Mouse (Mus musculus) lung, postnatal 0 days (tissue): ENCODE results near the gene Gstt2. TPM values are rescaled to one million over a fixed set of nuclear protein-coding genes. Genes with fewer than 3 reads are reported as not detected.
"Not testable (repeated sequence)": the region's sequence is repeated elsewhere in the genome, so short reads cannot be mapped to it uniquely, and the experiment has no call there.

Experiments
- ATAC-seq: fragments of 200-750 bp; cut with Nextera tagmentation; 2 replicates; pipeline ENCODE4 v1.8.0; 2017; ENCODE audit warnings: moderate library complexity
- DNase-seq: peaks from one replicate; pipeline ENCODE4 v3.0.0-alpha.2; 2016; ENCODE audit warnings: low spot score
- H3K27ac ChIP-seq: fragments of 300-500 bp; sonication (generic); 2 replicates; pipeline ENCODE4 v1.5.1; 2014; ENCODE audit warnings: antibody characterized with exemption, mild to moderate bottlenecking, low read length, mixed read lengths
- H3K27me3 ChIP-seq: fragments of 300-500 bp; sonication (generic); replicated peaks from 2 replicates; pipeline ENCODE4 v1.6.1; 2014; ENCODE audit warnings: low read length, mixed read lengths; ENCODE audit not compliant: insufficient read depth
- H3K36me3 ChIP-seq: fragments of 300-500 bp; sonication (generic); 2 replicates; pipeline ENCODE4 v1.6.1; 2014; ENCODE audit warnings: low read length, mixed read lengths; ENCODE audit not compliant: insufficient read depth
- H3K4me1 ChIP-seq: fragments of 300-500 bp; sonication (generic); 2 replicates; pipeline ENCODE4 v1.6.1; 2014; ENCODE audit warnings: antibody characterized with exemption, low read depth, low read length, mixed read lengths; ENCODE audit not compliant: insufficient read depth
- H3K4me2 ChIP-seq: fragments of 300-500 bp; sonication (generic); replicated peaks from 2 replicates; pipeline ENCODE4 v1.6.1; 2014; ENCODE audit warnings: low read depth, mild to moderate bottlenecking, low read length, moderate library complexity, mixed read lengths
- H3K4me3 ChIP-seq: fragments of 300-500 bp; sonication (generic); 2 replicates; pipeline ENCODE4 v1.5.1; 2014; ENCODE audit warnings: low read depth, low read length
- H3K9ac ChIP-seq: fragments of 300-500 bp; sonication (generic); replicated peaks from 2 replicates; pipeline ENCODE4 v1.6.1; 2014; ENCODE audit warnings: low read depth, mild to moderate bottlenecking
- H3K9me3 ChIP-seq: fragments of 300-500 bp; sonication (generic); 2 replicates; pipeline ENCODE4 v1.6.1; 2016; ENCODE audit warnings: low read length, mixed read lengths
- CTCF ChIP-seq: IDR thresholded peaks from 2 replicates; pipeline ENCODE4 v1.5.1; 2016; ENCODE audit warnings: antibody characterized with exemption, mild to moderate bottlenecking
- EP300 ChIP-seq: IDR thresholded peaks from 2 replicates; pipeline ENCODE4 v1.6.1; 2016; ENCODE audit warnings: antibody characterized with exemption, mild to moderate bottlenecking, control low read depth
- WGBS: fragments of 180-500 bp; shearing (Covaris S2); extraction: QIAGEN DNeasy Blood & Tissue Kit; methylation state at CpG from one replicate; pipeline ENCODE4 v1.1.7; 2014; 5-methylcytosine and 5-hydroxymethylcytosine counted together
- polyA plus RNA-seq: library from polyadenylated mRNA; unstranded; fragments of >200 nt; fragmentation: Nextera tagmentation; extraction: Ambion mirVana; gene quantifications from 2 replicates; pipeline ENCODE4 v1.2.1, GENCODE M21; 2015

The Gstt2 gene
- polyA plus RNA-seq, 1 experiment from 2014 or later, result 44.7 TPM

DNA sequence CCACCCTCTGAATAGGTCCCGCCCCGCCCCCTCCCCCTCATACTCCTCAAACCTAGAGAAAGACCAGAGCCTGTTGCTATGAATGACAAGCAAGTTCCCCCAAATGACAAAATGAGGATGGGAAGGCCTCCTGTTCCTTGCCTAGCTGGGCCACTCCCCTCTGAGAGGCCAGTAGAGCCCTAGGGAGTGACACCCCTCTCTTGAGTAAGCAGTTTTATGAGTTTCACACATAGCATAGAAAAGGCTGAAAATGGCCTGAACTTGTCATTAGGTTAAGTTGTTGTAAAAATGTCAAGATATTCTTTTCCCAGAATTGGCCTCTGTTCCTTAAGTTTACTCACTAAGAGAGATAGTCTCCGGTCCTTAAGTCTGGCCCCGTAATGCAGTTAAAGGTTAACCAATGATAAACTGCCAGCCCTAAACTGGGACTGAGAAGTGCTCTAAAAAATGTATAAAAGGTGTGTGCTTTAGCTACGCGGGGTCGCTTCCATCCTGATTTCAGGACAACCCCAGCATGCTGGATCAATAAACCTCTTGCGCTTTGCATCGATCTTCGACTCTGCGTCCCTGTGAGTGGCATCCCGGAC is 15.4 kb upstream of the Gstt2 start:
- Histone ChIP-seq H3K27me3 (no peaks in the 10 kb centered on the region), H3K36me3 (no peaks in the 10 kb centered on the region), H3K4me3 (no peak overlapping the region), H3K4me1 (no peaks in the 10 kb centered on the region), H3K9me3 (no peaks in the 10 kb centered on the region), H3K9ac (no peak overlapping the region), H3K4me2 (no peak overlapping the region), H3K27ac (no peak overlapping the region)
- DNase-seq, result no peak
- no peak for ATAC-seq
- 70% methylated on average over 12 of the region's 12 CpGs for WGBS
- TF ChIP-seq EP300, result no peak
- no peak for TF ChIP-seq CTCF

DNA sequence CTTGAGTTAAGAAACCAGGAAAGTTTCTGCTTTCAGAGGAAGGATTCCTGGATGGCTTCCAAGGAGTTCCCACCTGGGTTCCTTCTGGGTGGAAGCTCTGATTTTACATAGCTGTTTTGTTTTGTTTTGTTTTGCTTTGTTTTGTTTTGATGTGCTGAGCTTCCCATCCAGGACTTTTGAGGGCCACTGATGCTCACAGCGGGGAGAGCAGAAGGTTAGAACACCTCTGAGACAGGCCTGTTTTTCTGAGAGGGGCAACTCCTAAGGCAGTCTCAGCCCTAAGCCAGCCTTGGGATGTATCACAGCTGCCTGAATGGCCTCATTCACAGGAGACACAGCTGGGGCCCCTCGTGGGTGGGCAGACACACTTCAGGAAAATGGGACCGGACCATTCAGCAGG is 14.5 kb upstream of the Gstt2 start:
- H3K9me3 ChIP-seq, result no peaks in the 10 kb centered on the region
- TF ChIP-seq CTCF, result no peak
- no peak for TF ChIP-seq EP300
- no peak overlapping the region for H3K4me2 ChIP-seq
- H3K9ac ChIP-seq, result no peak overlapping the region
- H3K4me3 ChIP-seq, result no peak overlapping the region
- H3K4me1 ChIP-seq, result no peaks in the 10 kb centered on the region
- WGBS, result 55% methylated on average over 3 of the region's 3 CpGs
- ATAC-seq (no peak), DNase-seq (no peak)
- no peaks in the 10 kb centered on the region for H3K36me3 ChIP-seq
- H3K27me3 ChIP-seq, result no peaks in the 10 kb centered on the region
- H3K27ac ChIP-seq, result no peak overlapping the region

DNA sequence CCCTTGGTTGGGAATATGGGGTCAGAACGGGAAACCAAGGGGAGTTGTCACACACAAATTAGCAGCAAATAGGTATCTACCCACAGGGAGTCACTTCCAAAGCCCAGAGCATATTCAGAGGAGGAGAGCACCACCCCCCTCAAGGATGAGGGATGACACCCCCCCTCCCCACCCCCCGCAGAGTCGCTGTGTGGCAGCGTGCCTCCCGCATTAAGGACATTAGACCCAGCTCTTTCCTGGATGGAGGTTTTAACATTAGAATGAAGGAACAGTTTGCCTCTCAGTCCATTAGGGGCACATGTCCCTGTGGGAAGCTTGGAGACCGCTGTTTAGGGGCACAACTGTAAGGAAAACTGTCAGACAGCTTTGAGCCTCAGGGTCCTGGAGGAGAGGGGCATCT is 13.9 kb upstream of the Gstt2 start:
- no peaks in the 10 kb centered on the region for H3K27me3 ChIP-seq
- no peak overlapping the region for H3K4me2 ChIP-seq
- H3K9me3 ChIP-seq, result no peaks in the 10 kb centered on the region
- ATAC-seq, result no peak
- no peaks in the 10 kb centered on the region for H3K4me1 ChIP-seq
- H3K36me3 ChIP-seq, result no peaks in the 10 kb centered on the region
- H3K27ac ChIP-seq, result no peak overlapping the region
- DNase-seq, result no peak
- H3K4me3 ChIP-seq, result no peak overlapping the region
- TF ChIP-seq CTCF (no peak), EP300 (no peak)
- 19% methylated on average over 6 of the region's 6 CpGs for WGBS
- H3K9ac ChIP-seq, result no peak overlapping the region

DNA sequence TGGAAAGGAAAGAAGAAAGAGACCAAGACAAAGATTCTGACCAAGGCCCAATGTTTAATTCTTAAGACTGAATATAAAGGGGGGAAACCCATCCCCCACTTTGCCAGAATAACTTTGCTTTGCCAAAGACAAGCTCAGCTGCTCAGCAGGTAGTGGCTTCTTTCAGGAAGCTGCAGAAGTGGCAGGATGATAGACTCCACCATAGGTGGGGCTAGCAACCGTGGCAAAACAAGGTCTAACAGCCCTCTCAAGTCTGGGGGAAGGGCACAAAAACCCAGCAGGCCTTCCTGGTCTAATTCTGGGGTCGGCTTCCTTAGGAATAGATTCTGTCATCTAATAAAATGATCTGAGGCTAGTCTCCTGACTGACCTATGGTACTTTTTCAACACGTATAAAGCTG is 11.2 kb upstream of the Gstt2 start:
- Histone ChIP-seq H3K9me3 (no peaks in the 10 kb centered on the region), H3K27me3 (no peaks in the 10 kb centered on the region), H3K27ac (no peak overlapping the region), H3K9ac (no peak overlapping the region), H3K4me1 (no peaks in the 10 kb centered on the region), H3K4me3 (no peak overlapping the region), H3K4me2 (no peak overlapping the region), H3K36me3 (no peaks in the 10 kb centered on the region)
- TF ChIP-seq EP300, result no peak
- TF ChIP-seq CTCF, result no peak
- ATAC-seq (no peak), DNase-seq (no peak)
- 26% methylated on average over 3 of the region's 3 CpGs for WGBS

DNA sequence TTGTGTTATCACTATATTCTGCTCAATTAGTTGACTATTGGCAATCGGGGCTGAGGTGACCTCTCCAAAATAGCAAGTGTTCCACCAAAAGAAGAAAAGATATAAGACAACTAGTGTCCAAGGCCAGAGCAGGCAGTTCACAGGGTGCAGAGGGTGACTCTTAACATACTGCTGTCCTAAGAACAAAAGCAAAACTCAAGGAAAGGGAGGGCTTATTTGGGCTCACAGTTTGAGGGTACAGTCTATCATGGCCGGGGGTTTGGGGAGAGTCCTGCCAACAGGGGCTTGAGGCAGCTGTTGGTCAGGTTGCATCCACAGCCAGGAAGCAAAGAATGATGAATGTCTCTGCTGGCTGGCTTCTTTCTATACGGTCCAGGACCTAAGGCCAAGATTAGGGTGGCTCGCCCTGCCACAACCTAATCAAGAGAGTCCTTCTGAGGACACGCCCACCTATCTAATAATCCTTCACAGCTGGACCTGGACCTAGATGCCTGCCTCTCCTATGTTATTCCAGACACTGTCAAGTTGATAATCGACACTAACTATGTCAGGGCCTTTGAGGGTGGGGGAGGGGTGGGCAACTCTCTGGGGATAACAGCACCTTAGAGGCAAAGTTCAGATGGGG is 8.2 kb upstream of the Gstt2 start:
- TF ChIP-seq EP300 (no peak), CTCF (no peak)
- no peak for DNase-seq
- Histone ChIP-seq H3K4me3 (no peak overlapping the region), H3K27ac (no peak overlapping the region), H3K4me1 (no peaks in the 10 kb centered on the region), H3K27me3 (no peaks in the 10 kb centered on the region), H3K36me3 (no peaks in the 10 kb centered on the region), H3K9ac (no peak overlapping the region), H3K9me3 (no peaks in the 10 kb centered on the region), H3K4me2 (no peak overlapping the region)
- WGBS, result 68% methylated on average over 6 of the region's 6 CpGs
- no peak for ATAC-seq

DNA sequence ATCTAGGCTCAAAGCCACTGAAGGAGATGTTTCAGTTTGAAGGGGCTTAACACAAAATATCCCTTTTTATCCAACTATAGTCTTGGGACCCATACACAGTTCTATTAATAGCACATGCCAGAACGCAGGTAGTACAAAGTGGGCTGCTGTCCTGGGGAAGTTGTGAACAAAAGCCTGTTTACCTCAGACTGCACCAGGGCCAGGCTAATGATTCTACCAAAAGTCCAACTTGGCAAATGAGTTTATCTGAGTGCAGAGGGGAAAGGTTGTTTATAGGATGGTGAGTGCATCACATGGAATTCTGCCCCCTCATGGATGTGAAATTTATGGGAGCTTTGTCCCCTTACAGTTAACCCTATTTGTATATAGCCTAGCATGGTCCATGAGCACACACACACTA is 7.6 kb upstream of the Gstt2 start:
- Histone ChIP-seq H3K4me1 (no peaks in the 10 kb centered on the region), H3K4me2 (no peak overlapping the region), H3K4me3 (no peak overlapping the region), H3K9me3 (no peaks in the 10 kb centered on the region), H3K27me3 (no peaks in the 10 kb centered on the region), H3K9ac (no peak overlapping the region), H3K27ac (no peak overlapping the region), H3K36me3 (no peaks in the 10 kb centered on the region)
- ATAC-seq, result no peak
- WGBS, result 54% methylated on average over 1 of the region's 1 CpGs
- no peak for DNase-seq
- TF ChIP-seq CTCF (no peak), EP300 (no peak)

DNA sequence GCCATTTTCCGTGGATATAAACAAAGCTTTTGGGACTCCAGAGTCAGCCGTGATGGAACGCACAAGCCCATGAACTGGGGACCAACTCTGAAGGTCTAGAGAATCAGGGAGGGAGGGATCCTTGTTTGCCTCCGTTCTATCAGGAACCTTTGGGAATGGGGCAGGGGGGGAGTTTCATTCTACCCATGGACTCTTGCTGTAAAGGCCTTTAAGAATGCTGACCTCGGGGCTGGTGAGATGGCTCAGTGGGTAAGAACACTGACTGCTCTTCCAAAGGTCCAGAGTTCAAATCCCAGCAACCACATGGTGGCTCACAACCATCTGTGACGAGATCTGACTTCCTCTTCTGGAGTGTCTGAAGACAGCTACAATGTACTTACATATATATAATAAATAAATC is 6.7 kb upstream of the Gstt2 start:
- H3K27ac ChIP-seq, H3K4me3 ChIP-seq, H3K27me3 ChIP-seq, H3K9me3 ChIP-seq, DNase-seq, ATAC-seq, H3K9ac ChIP-seq, H3K4me2 ChIP-seq, H3K36me3 ChIP-seq, H3K4me1 ChIP-seq: not testable (repeated sequence)
- 65% methylated on average over 6 of the region's 6 CpGs for WGBS
